In the genomic region with DNA sequence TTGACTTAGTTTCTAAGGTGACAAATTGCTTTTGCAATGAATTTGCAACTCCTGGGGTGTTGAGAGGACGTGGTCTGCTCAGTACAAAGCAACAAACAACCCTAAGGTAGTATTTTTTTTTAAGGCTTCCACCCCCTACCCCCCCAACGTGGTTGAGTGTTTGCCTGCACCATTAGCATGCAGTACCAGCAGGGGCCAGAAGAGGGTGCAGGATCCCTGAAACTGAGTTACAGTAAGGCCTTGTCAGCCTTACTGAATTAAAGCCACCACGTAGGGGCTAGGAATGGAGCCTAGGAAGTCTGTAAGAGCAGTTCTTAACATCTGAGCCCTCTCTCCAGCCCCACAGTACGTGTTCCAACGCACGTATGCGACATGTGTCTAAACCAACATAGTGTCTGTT, we compare ENCODE assay signal across 7 mouse cellular contexts. TPM values are rescaled to one million over a fixed set of nuclear protein-coding genes. Genes with fewer than 3 reads are reported as not detected.
DNase-seq lines count a peak whose midpoint lies in the region; ATAC-seq and TF ChIP-seq lines count a peak whose summit lies in the region.

No protein-coding gene starts in this region.

- no peak for TF ChIP-seq POLR2A in ES-Bruce4 (IDR thresholded peaks at IDR 0.05; ENCODE audit: insufficient read depth, low read length)
- TF ChIP-seq POLR2A in cortical plate, adult 2 months (IDR thresholded peaks at IDR 0.05; ENCODE audit: extremely low read depth, insufficient read depth, low read length): no peak

- no peak overlapping the region for H3K27ac ChIP-seq in kidney, embryonic 16.5 days (ENCODE audit: low read length)
- H3K27ac ChIP-seq in ES-Bruce4 (ENCODE audit: insufficient read depth, low read length): no peak overlapping the region
- no peak overlapping the region for H3K27ac ChIP-seq in cortical plate, adult 2 months (ENCODE audit: insufficient read depth, low read length)
- no peak overlapping the region for H3K27ac ChIP-seq in limb, embryonic 10.5 days

- H3K4me1 ChIP-seq in kidney, embryonic 16.5 days (ENCODE audit: insufficient read depth, low read length): 0 out of 2 replicates have a peak, but pooled peaks cover 3% of the 10 kb centered on the region
- no peaks in the 10 kb centered on the region for H3K4me1 ChIP-seq in ES-Bruce4 (ENCODE audit: control insufficient read depth, insufficient read depth, low read length)
- H3K4me1 ChIP-seq in cortical plate, adult 2 months (ENCODE audit: control insufficient read depth, insufficient read depth, low read length): no peaks in the 10 kb centered on the region
- peaks cover 5% of the 10 kb centered on the region for H3K4me1 ChIP-seq in limb, embryonic 10.5 days

- WGBS in kidney, embryonic 16.5 days: 29% methylated on average over 7 of the region's 7 CpGs
- 31% methylated on average over 7 of the region's 7 CpGs for whole genome bisulfite sequencing in limb, embryonic 10.5 days

- TF ChIP-seq CTCF in ES-Bruce4 (IDR thresholded peaks at IDR 0.05; ENCODE audit: low read depth, low read length): peak; percentile 69
- TF ChIP-seq CTCF in cortical plate, adult 2 months (IDR thresholded peaks at IDR 0.05; ENCODE audit: extremely low read depth, insufficient read depth, low read length): peak; percentile 69

- H3K9me3 ChIP-seq in kidney, embryonic 16.5 days (ENCODE audit: low read length): no peaks in the 10 kb centered on the region
- no peaks in the 10 kb centered on the region for H3K9me3 ChIP-seq in ES-Bruce4 (replicated peaks; ENCODE audit: control insufficient read depth, insufficient read depth, low read length, poor library complexity, severe bottlenecking)
- no peaks in the 10 kb centered on the region for H3K9me3 ChIP-seq in limb, embryonic 10.5 days (replicated peaks)

- no peak for TF ChIP-seq EP300 in ES-Bruce4 (IDR thresholded peaks at IDR 0.05; ENCODE audit: insufficient read depth, low read depth, low read length)

- no peak for ATAC-seq in kidney, embryonic 16.5 days (ENCODE audit: low FRiP score, low TSS enrichment)

- H3K36me3 ChIP-seq in kidney, embryonic 16.5 days (ENCODE audit: insufficient read depth, low read length): no peaks in the 10 kb centered on the region
- no peaks in the 10 kb centered on the region for H3K36me3 ChIP-seq in ES-Bruce4 (ENCODE audit: control insufficient read depth, insufficient read depth, low read length, poor library complexity, severe bottlenecking)
- no peaks in the 10 kb centered on the region for H3K36me3 ChIP-seq in limb, embryonic 10.5 days

- no peak overlapping the region for H3K9ac ChIP-seq in kidney, embryonic 16.5 days (replicated peaks; ENCODE audit: low read length)
- no peak overlapping the region for H3K9ac ChIP-seq in ES-Bruce4 (ENCODE audit: low read depth, poor library complexity, severe bottlenecking)

- H3K4me2 ChIP-seq in kidney, embryonic 16.5 days (replicated peaks; ENCODE audit: low read depth, low read length): no peak overlapping the region

- no peaks in the 10 kb centered on the region for H3K27me3 ChIP-seq in kidney, embryonic 16.5 days (ENCODE audit: insufficient read depth, low read length)
- no peaks in the 10 kb centered on the region for H3K27me3 ChIP-seq in ES-Bruce4 (ENCODE audit: control insufficient read depth, insufficient read depth, low read length, poor library complexity, severe bottlenecking)
- H3K27me3 ChIP-seq in limb, embryonic 10.5 days (ENCODE audit: low read depth, poor library complexity, severe bottlenecking): no peaks in the 10 kb centered on the region

- peak; percentile 7 for DNase-seq in kidney, adult 11 months
- DNase-seq in CD4-positive helper T cell, adult 2 months (ENCODE audit: low read depth, low spot score): peak; percentile 60
- peak; percentile 80 for DNase-seq in limb, embryonic 10.5 days (ENCODE audit: low spot score)
- DNase-seq in skeletal muscle tissue, adult 2 months (ENCODE audit: low read depth, low spot score): peak; percentile 6

- H3K4me3 ChIP-seq in kidney, embryonic 16.5 days (ENCODE audit: low read length): no peak overlapping the region
- H3K4me3 ChIP-seq in ES-Bruce4 (ENCODE audit: low read depth, low read length): no peak overlapping the region
- no peak overlapping the region for H3K4me3 ChIP-seq in cortical plate, adult 2 months (ENCODE audit: insufficient read depth, low read length)
- no peak overlapping the region for H3K4me3 ChIP-seq in limb, embryonic 10.5 days

RNA-seq across cellular contexts. Expression of a gene that starts 3.5 kb away (rescaled TPM):
- polyA plus RNA-seq in kidney, embryonic 16.5 days (2015; fragmentation: Nextera tagmentation; extraction: Ambion mirVana): 0.05 TPM in 1 of 2 replicates, not detected in the other
- not detected in 2 replicates for polyA plus RNA-seq in ES-Bruce4 (2011; ENCODE audit: insufficient read depth, insufficient read length, low read depth, missing spikeins)
- 0.10 and 0.13 TPM in 2 replicates for polyA plus RNA-seq in cortical plate, adult 2 months (2012; rRNA removed)
- polyA plus RNA-seq in limb, embryonic 10.5 days (2016; fragmentation: Nextera tagmentation; extraction: Ambion mirVana): not detected in 2 replicates

RNA-seq across cellular contexts. Expression of a gene that starts 29.8 kb away (rescaled TPM):
- 0.21 and 0.46 TPM in 2 replicates for polyA plus RNA-seq in kidney, embryonic 16.5 days (2015; fragmentation: Nextera tagmentation; extraction: Ambion mirVana)
- not detected in 2 replicates for polyA plus RNA-seq in ES-Bruce4 (2011; ENCODE audit: insufficient read depth, insufficient read length, low read depth, missing spikeins)
- polyA plus RNA-seq in cortical plate, adult 2 months (2012; rRNA removed): 2.2 and 2.3 TPM in 2 replicates
- not detected in 2 replicates for polyA plus RNA-seq in limb, embryonic 10.5 days (2016; fragmentation: Nextera tagmentation; extraction: Ambion mirVana)

RNA-seq across cellular contexts. Expression of a gene that starts 30.2 kb away (rescaled TPM):
- 150 and 157 TPM in 2 replicates for polyA plus RNA-seq in kidney, embryonic 16.5 days (2015; fragmentation: Nextera tagmentation; extraction: Ambion mirVana)
- polyA plus RNA-seq in ES-Bruce4 (2011; ENCODE audit: insufficient read depth, insufficient read length, low read depth, missing spikeins): 157 and 170 TPM in 2 replicates
- polyA plus RNA-seq in cortical plate, adult 2 months (2012; rRNA removed): 3.3 and 3.7 TPM in 2 replicates
- 248 and 264 TPM in 2 replicates for polyA plus RNA-seq in limb, embryonic 10.5 days (2016; fragmentation: Nextera tagmentation; extraction: Ambion mirVana)

RNA-seq across cellular contexts. Expression of a gene that starts 56.6 kb away (rescaled TPM):
- polyA plus RNA-seq in kidney, embryonic 16.5 days (2015; fragmentation: Nextera tagmentation; extraction: Ambion mirVana): 128 and 133 TPM in 2 replicates
- 56.5 and 62.4 TPM in 2 replicates for polyA plus RNA-seq in ES-Bruce4 (2011; ENCODE audit: insufficient read depth, insufficient read length, low read depth, missing spikeins)
- polyA plus RNA-seq in cortical plate, adult 2 months (2012; rRNA removed): 124 and 126 TPM in 2 replicates
- 110 and 126 TPM in 2 replicates for polyA plus RNA-seq in limb, embryonic 10.5 days (2016; fragmentation: Nextera tagmentation; extraction: Ambion mirVana)

RNA-seq across cellular contexts. Expression of a gene that starts 56.7 kb away (rescaled TPM):
- 15.3 and 19.2 TPM in 2 replicates for polyA plus RNA-seq in kidney, embryonic 16.5 days (2015; fragmentation: Nextera tagmentation; extraction: Ambion mirVana)
- 32.0 and 32.6 TPM in 2 replicates for polyA plus RNA-seq in ES-Bruce4 (2011; ENCODE audit: insufficient read depth, insufficient read length, low read depth, missing spikeins)
- 1.6 and 2.1 TPM in 2 replicates for polyA plus RNA-seq in cortical plate, adult 2 months (2012; rRNA removed)
- polyA plus RNA-seq in limb, embryonic 10.5 days (2016; fragmentation: Nextera tagmentation; extraction: Ambion mirVana): 26.8 and 28.4 TPM in 2 replicates

Comparison
In these comparisons a context has a peak if more than half of its experiments do, and no peak if none do; other contexts are left out.
1. DNase-seq: peak in every context shown above with its lines; median percentile 80 in limb, embryonic 10.5 days; 60 in CD4-positive helper T cell, adult 2 months; 7 in kidney, adult 11 months; 6 in skeletal muscle tissue, adult 2 months.
2. RNA of a gene that starts 30.2 kb away (polyA plus RNA-seq): 248 to 264 TPM in limb, embryonic 10.5 days, 157 to 170 TPM in ES-Bruce4 and 150 to 157 TPM in kidney, embryonic 16.5 days; 3.3 to 3.7 TPM in cortical plate, adult 2 months; every median in the first group is over 10 times any median in the second.